Mouse (Mus musculus) embryo, embryonic 10.5 days (tissue): ENCODE results near the gene Tiprl.

Source experiments
- DNase-seq: peaks from one replicate; pipeline ENCODE4 v3.0.0-alpha.2; 2015; ENCODE audit warnings: low spot score

The Tiprl gene

GRCm38 (mm10) chr1:165174059-165174616 is 62.7 kb downstream of the Tiprl start:
- no peak for DNase-seq

- DNase-seq: no peak
These were observed 65.5 kb downstream of the Tiprl start for GRCm38 (mm10) chr1:165171277-165171676.

GRCm38 (mm10) chr1:165170157-165170556 is 66.6 kb downstream of the Tiprl start:
- no peak for DNase-seq

- DNase-seq: no peak
These were observed 67.3 kb downstream of the Tiprl start for GRCm38 (mm10) chr1:165169462-165169861.

GRCm38 (mm10) chr1:165164920-165165319 is 71.9 kb downstream of the Tiprl start:
- no peak for DNase-seq
